Mouse (Mus musculus): ENCODE data around the gene Lrrc75b.

Gene Lrrc75b

DNA sequence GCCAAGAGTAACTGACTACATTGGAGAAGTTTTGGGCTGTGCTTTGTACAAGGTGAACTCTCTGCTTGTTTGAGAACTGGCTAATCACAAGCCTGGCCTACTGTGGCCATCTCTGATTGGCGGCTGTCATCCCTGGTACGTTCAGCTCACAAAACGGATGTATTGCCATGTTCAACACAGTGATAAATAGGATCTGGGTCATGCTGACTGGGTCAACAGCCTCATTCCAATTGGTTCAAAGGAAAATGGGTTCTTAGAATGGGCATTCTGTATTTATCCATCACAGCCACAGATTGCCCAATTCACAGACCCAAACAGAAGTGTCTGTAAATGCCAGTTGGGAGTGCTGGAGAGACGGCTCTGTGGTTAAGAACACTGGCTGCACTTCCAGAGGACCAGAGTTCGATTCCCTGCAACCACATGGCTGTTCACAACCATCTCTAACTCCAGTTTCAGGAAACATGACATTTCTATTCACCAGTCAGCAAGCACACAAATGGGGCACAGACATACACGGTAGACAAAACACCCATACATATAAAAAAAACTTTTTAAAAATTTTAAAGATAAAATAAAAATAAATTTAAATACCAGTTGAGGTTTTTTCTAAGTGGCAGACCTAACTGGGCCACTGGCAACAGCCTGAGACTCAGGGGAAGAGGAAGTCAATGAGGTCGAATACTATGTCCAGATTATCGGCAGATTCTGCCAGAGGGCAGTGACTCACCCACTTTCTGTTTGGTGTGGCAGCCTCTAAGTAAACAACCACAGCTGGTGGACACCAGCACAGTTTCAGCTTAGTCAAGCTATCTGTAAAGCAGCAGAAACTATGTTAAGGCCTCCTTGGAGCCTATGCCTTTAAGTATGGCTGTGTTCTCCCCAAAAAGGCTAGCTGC is 55.6 kb downstream of the Lrrc75b start:
- in situ Hi-C loops (cut with MboI; ENCODE audit: low sequenced_read_pairs) = no loop called here

DNA sequence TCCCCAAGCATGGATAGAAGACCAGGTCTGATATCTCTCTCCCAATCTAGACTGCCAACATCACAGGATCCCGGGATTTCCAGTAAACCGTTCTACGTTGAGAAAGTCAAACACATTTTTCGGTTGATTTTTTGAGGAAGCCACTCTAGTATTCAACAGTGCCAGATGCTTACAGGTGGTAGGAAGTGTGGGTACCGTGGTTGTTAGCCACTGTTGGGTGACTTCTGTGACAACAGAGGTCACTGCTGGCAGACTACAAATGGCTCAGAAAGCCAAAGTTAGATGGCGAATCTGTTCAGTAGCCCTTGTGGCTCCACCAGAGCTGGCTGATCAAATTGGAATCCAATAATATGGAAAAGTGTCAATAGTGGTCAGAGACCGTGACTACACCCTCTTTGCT is 56.4 kb downstream of the Lrrc75b start:
- in situ Hi-C loops (cut with MboI; ENCODE audit: low sequenced_read_pairs) = no loop called here

DNA sequence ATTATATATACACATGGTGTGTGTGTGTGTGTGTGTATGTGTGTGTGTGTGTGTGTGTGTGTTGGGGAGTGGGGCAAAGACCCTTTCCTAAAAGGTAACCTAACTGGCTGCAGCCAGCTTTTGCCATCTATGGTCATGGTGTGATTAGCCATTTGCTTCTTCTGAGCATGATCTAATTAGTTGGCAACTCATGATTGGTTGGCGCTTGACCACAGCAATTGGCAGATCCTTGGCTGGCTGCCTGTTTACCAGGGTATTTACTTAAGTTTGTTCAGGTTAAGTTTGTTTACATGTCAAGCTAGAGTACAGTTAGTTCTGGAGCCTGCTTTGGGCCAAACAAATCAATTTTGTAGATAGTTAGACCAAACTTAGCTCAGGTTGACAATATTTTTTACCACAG is 58.5 kb downstream of the Lrrc75b start:
- in situ Hi-C loops (cut with MboI; ENCODE audit: low sequenced_read_pairs) = no loop called here

- in situ Hi-C loops (cut with MboI; ENCODE audit: low sequenced_read_pairs) = no loop called here
Measured at GRCm38 (mm10) chr10:75500345-75500744, 59.8 kb downstream of the Lrrc75b start.
